Mouse (Mus musculus): ENCODE results near the gene Ttc7. TPM values are rescaled to one million over a fixed set of nuclear protein-coding genes. Genes with fewer than 3 reads are reported as not detected.

The Ttc7 gene
- polyA plus RNA-seq, 1 experiment from 2014 or later, result 7.6 TPM

- Histone ChIP-seq H3K9me3 (replicated peaks; ENCODE audit: control insufficient read depth, low read length) (no peaks in the 10 kb centered on the region), H3K9ac (ENCODE audit: low read depth, low read length) (no peak overlapping the region), H3K4me2 (ENCODE audit: low read depth, low read length) (no peak overlapping the region), H3K4me3 (ENCODE audit: low read depth, low read length) (no peak overlapping the region), H3K27me3 (ENCODE audit: control insufficient read depth, insufficient read depth, low read depth, low read length) (no peaks in the 10 kb centered on the region), H3K4me1 (ENCODE audit: control insufficient read depth, low read depth, low read length) (peaks cover 12% of the 10 kb centered on the region), H3K36me3 (ENCODE audit: control insufficient read depth, insufficient read depth) (peaks cover 6% of the 10 kb centered on the region), H3K27ac (ENCODE audit: low read length) (no peak overlapping the region)
- ATAC-seq (ENCODE audit: low read depth), result no peak
- WGBS (ENCODE audit: insufficient replicate concordance), result 70% methylated on average over 8 of the region's 8 CpGs
Measured at GRCm38 (mm10) chr17:87305065-87305464, 22.4 kb downstream of the Ttc7 start.

- Histone ChIP-seq H3K9ac (ENCODE audit: low read depth, low read length) (no peak overlapping the region), H3K27me3 (ENCODE audit: control insufficient read depth, insufficient read depth, low read depth, low read length) (no peaks in the 10 kb centered on the region), H3K4me2 (ENCODE audit: low read depth, low read length) (no peak overlapping the region), H3K9me3 (replicated peaks; ENCODE audit: control insufficient read depth, low read length) (no peaks in the 10 kb centered on the region), H3K4me3 (ENCODE audit: low read depth, low read length) (no peak overlapping the region), H3K36me3 (ENCODE audit: control insufficient read depth, insufficient read depth) (peaks cover 6% of the 10 kb centered on the region), H3K27ac (ENCODE audit: low read length) (no peak overlapping the region), H3K4me1 (ENCODE audit: control insufficient read depth, low read depth, low read length) (peaks cover 12% of the 10 kb centered on the region)
- no peak for ATAC-seq (ENCODE audit: low read depth)
- 62% methylated on average over 8 of the region's 8 CpGs for WGBS (ENCODE audit: insufficient replicate concordance)
Measured at GRCm38 (mm10) chr17:87306746-87307145, 24.1 kb downstream of the Ttc7 start.

- Histone ChIP-seq H3K27ac (ENCODE audit: low read length) (no peak overlapping the region), H3K9me3 (replicated peaks; ENCODE audit: control insufficient read depth, low read length) (no peaks in the 10 kb centered on the region), H3K9ac (ENCODE audit: low read depth, low read length) (no peak overlapping the region), H3K4me1 (ENCODE audit: control insufficient read depth, low read depth, low read length) (peaks cover 6% of the 10 kb centered on the region), H3K4me2 (ENCODE audit: low read depth, low read length) (no peak overlapping the region), H3K4me3 (ENCODE audit: low read depth, low read length) (no peak overlapping the region), H3K27me3 (ENCODE audit: control insufficient read depth, insufficient read depth, low read depth, low read length) (no peaks in the 10 kb centered on the region), H3K36me3 (ENCODE audit: control insufficient read depth, insufficient read depth) (peaks cover 6% of the 10 kb centered on the region)
- WGBS (ENCODE audit: insufficient replicate concordance), result 71% methylated on average over 12 of the region's 12 CpGs
- no peak for ATAC-seq (ENCODE audit: low read depth)
Measured at GRCm38 (mm10) chr17:87309073-87309788, 26.5 kb downstream of the Ttc7 start.

- no peak for ATAC-seq (ENCODE audit: low read depth)
- no peaks in the 10 kb centered on the region for H3K27me3 ChIP-seq (ENCODE audit: control insufficient read depth, insufficient read depth, low read depth, low read length)
- H3K9me3 ChIP-seq (replicated peaks; ENCODE audit: control insufficient read depth, low read length), result no peaks in the 10 kb centered on the region
- peaks cover 6% of the 10 kb centered on the region for H3K4me1 ChIP-seq (ENCODE audit: control insufficient read depth, low read depth, low read length)
- no peak overlapping the region for H3K4me2 ChIP-seq (ENCODE audit: low read depth, low read length)
- no peak overlapping the region for H3K4me3 ChIP-seq (ENCODE audit: low read depth, low read length)
- peaks cover 6% of the 10 kb centered on the region for H3K36me3 ChIP-seq (ENCODE audit: control insufficient read depth, insufficient read depth)
- no peak overlapping the region for H3K27ac ChIP-seq (ENCODE audit: low read length)
- no peak overlapping the region for H3K9ac ChIP-seq (ENCODE audit: low read depth, low read length)
- WGBS (ENCODE audit: insufficient replicate concordance), result 79% methylated on average over 7 of the region's 7 CpGs
Measured at GRCm38 (mm10) chr17:87310497-87310896, 27.8 kb downstream of the Ttc7 start.

- Histone ChIP-seq H3K36me3 (ENCODE audit: control insufficient read depth, insufficient read depth) (peaks cover 6% of the 10 kb centered on the region), H3K27me3 (ENCODE audit: control insufficient read depth, insufficient read depth, low read depth, low read length) (no peaks in the 10 kb centered on the region), H3K4me3 (ENCODE audit: low read depth, low read length) (no peak overlapping the region), H3K9ac (ENCODE audit: low read depth, low read length) (no peak overlapping the region), H3K27ac (ENCODE audit: low read length) (no peak overlapping the region), H3K4me1 (ENCODE audit: control insufficient read depth, low read depth, low read length) (peaks cover 15% of the 10 kb centered on the region), H3K9me3 (replicated peaks; ENCODE audit: control insufficient read depth, low read length) (no peaks in the 10 kb centered on the region), H3K4me2 (ENCODE audit: low read depth, low read length) (no peak overlapping the region)
- WGBS (ENCODE audit: insufficient replicate concordance), result 82% methylated on average over 12 of the region's 12 CpGs
- no peak for ATAC-seq (ENCODE audit: low read depth)
Measured at GRCm38 (mm10) chr17:87312351-87312750, 29.7 kb downstream of the Ttc7 start.

GRCm38 (mm10) chr17:87312924-87313870 is 30.5 kb downstream of the Ttc7 start:
- 64% methylated on average over 18 of the region's 18 CpGs for WGBS (ENCODE audit: insufficient replicate concordance)
- Histone ChIP-seq H3K4me2 (ENCODE audit: low read depth, low read length) (no peak overlapping the region), H3K4me1 (ENCODE audit: control insufficient read depth, low read depth, low read length) (peaks cover 15% of the 10 kb centered on the region), H3K27me3 (ENCODE audit: control insufficient read depth, insufficient read depth, low read depth, low read length) (no peaks in the 10 kb centered on the region), H3K27ac (ENCODE audit: low read length) (no peak overlapping the region), H3K36me3 (ENCODE audit: control insufficient read depth, insufficient read depth) (peaks cover 6% of the 10 kb centered on the region), H3K4me3 (ENCODE audit: low read depth, low read length) (no peak overlapping the region), H3K9ac (ENCODE audit: low read depth, low read length) (no peak overlapping the region), H3K9me3 (replicated peaks; ENCODE audit: control insufficient read depth, low read length) (no peaks in the 10 kb centered on the region)
- ATAC-seq (ENCODE audit: low read depth), result no peak

GRCm38 (mm10) chr17:87314121-87314520 is 31.4 kb downstream of the Ttc7 start:
- no peak overlapping the region for H3K27ac ChIP-seq (ENCODE audit: low read length)
- H3K36me3 ChIP-seq (ENCODE audit: control insufficient read depth, insufficient read depth), result peaks cover 2% of the 10 kb centered on the region; the same call in 1 of the 2 replicates
- no peak overlapping the region for H3K9ac ChIP-seq (ENCODE audit: low read depth, low read length)
- no peaks in the 10 kb centered on the region for H3K27me3 ChIP-seq (ENCODE audit: control insufficient read depth, insufficient read depth, low read depth, low read length)
- 84% methylated on average over 8 of the region's 8 CpGs for WGBS (ENCODE audit: insufficient replicate concordance)
- no peaks in the 10 kb centered on the region for H3K9me3 ChIP-seq (replicated peaks; ENCODE audit: control insufficient read depth, low read length)
- H3K4me3 ChIP-seq (ENCODE audit: low read depth, low read length), result no peak overlapping the region
- peaks cover 15% of the 10 kb centered on the region for H3K4me1 ChIP-seq (ENCODE audit: control insufficient read depth, low read depth, low read length)
- H3K4me2 ChIP-seq (ENCODE audit: low read depth, low read length), result no peak overlapping the region
- ATAC-seq (ENCODE audit: low read depth), result no peak

GRCm38 (mm10) chr17:87314530-87314946 is 31.9 kb downstream of the Ttc7 start:
- Histone ChIP-seq H3K4me1 (ENCODE audit: control insufficient read depth, low read depth, low read length) (peaks cover 15% of the 10 kb centered on the region), H3K36me3 (ENCODE audit: control insufficient read depth, insufficient read depth) (no peaks in the 10 kb centered on the region; the same call in 1 of the 2 replicates), H3K9me3 (replicated peaks; ENCODE audit: control insufficient read depth, low read length) (no peaks in the 10 kb centered on the region), H3K9ac (ENCODE audit: low read depth, low read length) (no peak overlapping the region), H3K4me3 (ENCODE audit: low read depth, low read length) (no peak overlapping the region), H3K4me2 (ENCODE audit: low read depth, low read length) (no peak overlapping the region), H3K27ac (ENCODE audit: low read length) (no peak overlapping the region), H3K27me3 (ENCODE audit: control insufficient read depth, insufficient read depth, low read depth, low read length) (no peaks in the 10 kb centered on the region)
- 62% methylated on average over 5 of the region's 5 CpGs for WGBS (ENCODE audit: insufficient replicate concordance)
- ATAC-seq (ENCODE audit: low read depth), result 0 out of 2 replicates have a peak, but pooled peaks have one; percentile 7
